Mouse (Mus musculus): ENCODE data around the gene Cd28. TPM values are rescaled to one million over a fixed set of nuclear protein-coding genes. Genes with fewer than 3 reads are reported as not detected.

Cd28 gene
- total and polyA plus RNA-seq, 3 experiments, result not detected

DNA sequence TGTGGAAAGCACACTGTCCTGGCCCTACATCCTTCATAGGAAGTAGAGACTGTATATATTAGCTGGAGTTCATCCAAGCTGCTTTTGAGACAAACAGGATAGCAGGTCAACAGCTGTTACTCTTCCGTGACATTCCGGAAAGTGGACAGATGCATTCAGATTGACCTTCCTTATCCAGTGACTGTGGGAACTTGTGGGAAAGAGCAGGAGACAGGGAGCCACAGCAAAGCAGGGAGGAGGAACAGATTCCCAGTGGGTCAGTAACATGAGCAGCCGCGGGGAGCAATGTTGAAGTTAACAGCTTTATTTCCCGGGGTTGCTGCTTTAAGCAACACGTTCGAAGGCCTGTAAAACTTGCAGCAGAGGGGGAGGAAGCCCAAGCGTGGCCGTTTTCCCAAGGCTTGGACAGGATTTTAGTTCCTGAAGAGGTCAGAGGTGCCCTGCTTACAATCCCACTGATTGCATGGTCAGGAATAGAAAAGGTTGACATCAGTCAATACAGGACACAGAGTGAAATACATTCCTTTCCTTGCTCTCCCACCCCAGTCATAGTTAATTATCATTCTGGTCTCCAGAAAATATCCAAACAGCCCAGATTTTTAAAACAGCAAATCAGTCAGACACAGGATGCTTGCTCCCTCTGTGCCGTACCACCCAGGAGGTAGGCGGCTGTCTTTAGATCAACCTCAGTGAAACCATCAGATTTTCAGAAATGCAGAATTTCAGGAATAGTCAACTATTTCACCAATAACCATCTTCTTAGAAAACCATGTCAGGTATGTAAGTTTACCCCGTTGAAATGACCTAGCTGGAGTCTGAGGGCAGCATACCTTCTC lies 18.7 kb downstream of the Cd28 start:
- TF ChIP-seq CHD2 (IDR thresholded peaks at IDR 0.05; ENCODE audit: low read length) (no peak), MXI1 (IDR thresholded peaks at IDR 0.05; ENCODE audit: low read depth, low read length) (no peak), RCOR1 (IDR thresholded peaks at IDR 0.05; ENCODE audit: low read depth, low read length) (no peak), BHLHE40 (IDR thresholded peaks at IDR 0.05; ENCODE audit: borderline replicate concordance, low read depth, low read length) (no peak), MAX (IDR thresholded peaks at IDR 0.05; ENCODE audit: low read length) (no peak), MYC (IDR thresholded peaks at IDR 0.05; ENCODE audit: low read depth, low read length) (no peak), MEF2A (IDR thresholded peaks at IDR 0.05; ENCODE audit: extremely low read depth, insufficient replicate concordance, low read depth, low read length, poor library complexity, severe bottlenecking) (no peak), MYB (IDR thresholded peaks at IDR 0.05; ENCODE audit: low read depth, low read length) (no peak), SIN3A (IDR thresholded peaks at IDR 0.05; ENCODE audit: low read length) (no peak), ZMIZ1 (IDR thresholded peaks at IDR 0.05; ENCODE audit: low read depth, low read length) (no peak)
- Histone ChIP-seq H3K79me2 (ENCODE audit: control insufficient read depth, insufficient read depth, low read length, poor library complexity) (no peaks in the 10 kb centered on the region), H3K4me3 (ENCODE audit: control insufficient read depth in 1 of 2, insufficient read depth in 1 of 2, low read depth in 2 of 2, low read length in 2 of 2) (no peak overlapping the region), H3K36me3 (ENCODE audit: control insufficient read depth in 1 of 2, insufficient read depth in 2 of 2, low read length in 2 of 2) (no peaks in the 10 kb centered on the region), H3K9me3 (replicated peaks; ENCODE audit: insufficient read depth, low read length) (no peaks in the 10 kb centered on the region), H3K27me3 (ENCODE audit: control insufficient read depth in 1 of 2, insufficient read depth in 2 of 2, low read length in 2 of 2) (no peaks in the 10 kb centered on the region), H3K4me1 (ENCODE audit: control insufficient read depth in 1 of 2, insufficient read depth in 2 of 2, low read length in 2 of 2) (no peaks in the 10 kb centered on the region), H3K27ac (ENCODE audit: control insufficient read depth, low read depth, low read length) (no peak overlapping the region), H3K9ac (ENCODE audit: control insufficient read depth, low read depth, low read length, poor library complexity, severe bottlenecking) (no peak overlapping the region)
- DNase-seq (ENCODE audit: low read depth, low spot score), result no peak

DNA sequence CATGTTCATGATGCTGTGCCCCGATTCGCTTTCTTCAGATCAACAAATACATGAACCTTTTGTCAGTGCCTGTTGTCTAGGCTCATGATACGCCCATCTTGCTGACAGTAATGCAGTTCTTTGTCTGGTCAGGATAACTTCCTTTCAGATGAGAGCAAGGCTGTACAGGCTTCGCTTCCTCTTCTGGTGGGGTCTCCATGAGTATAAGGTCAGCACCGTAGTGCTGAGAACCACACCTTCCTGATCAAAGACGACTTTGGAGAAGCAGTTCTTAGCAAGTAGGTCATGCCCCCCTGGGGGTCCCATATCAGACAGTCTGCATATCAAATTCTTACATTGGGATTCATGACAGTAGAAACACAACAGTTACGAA lies 19.3 kb downstream of the Cd28 start:
- H3K27me3 ChIP-seq (ENCODE audit: control insufficient read depth in 1 of 2, insufficient read depth in 2 of 2, low read length in 2 of 2), result no peaks in the 10 kb centered on the region
- H3K4me1 ChIP-seq (ENCODE audit: control insufficient read depth in 1 of 2, insufficient read depth in 2 of 2, low read length in 2 of 2), result no peaks in the 10 kb centered on the region
- TF ChIP-seq MYB (IDR thresholded peaks at IDR 0.05; ENCODE audit: low read depth, low read length) (no peak), MAX (IDR thresholded peaks at IDR 0.05; ENCODE audit: low read length) (no peak), KAT2A (conservative IDR thresholded peaks at IDR 0.05; ENCODE audit: low read depth, low read length) (no peak), SMC3 (IDR thresholded peaks at IDR 0.05; ENCODE audit: low read depth, low read length) (no peak), ZNF384 (IDR thresholded peaks at IDR 0.05; ENCODE audit: low read depth, low read length) (no peak), BHLHE40 (IDR thresholded peaks at IDR 0.05; ENCODE audit: borderline replicate concordance, low read depth, low read length) (no peak), CHD2 (IDR thresholded peaks at IDR 0.05; ENCODE audit: low read length) (no peak), POLR2AphosphoS5 (IDR thresholded peaks at IDR 0.05; ENCODE audit: borderline replicate concordance, low read depth, low read length) (no peak), TAL1 (IDR thresholded peaks at IDR 0.05; ENCODE audit: low read length) (no peak), SIN3A (IDR thresholded peaks at IDR 0.05; ENCODE audit: low read length) (no peak), POLR2A (IDR thresholded peaks at IDR 0.05; ENCODE audit: control insufficient read depth in 1 of 2, insufficient read depth in 1 of 2, low read depth in 1 of 2, low read length in 2 of 2, poor library complexity in 1 of 2) (no peak)
- H3K27ac ChIP-seq (ENCODE audit: control insufficient read depth, low read depth, low read length), result no peak overlapping the region
- no peaks in the 10 kb centered on the region for H3K36me3 ChIP-seq (ENCODE audit: control insufficient read depth in 1 of 2, insufficient read depth in 2 of 2, low read length in 2 of 2)
- no peaks in the 10 kb centered on the region for H3K9me3 ChIP-seq (replicated peaks; ENCODE audit: insufficient read depth, low read length)
- H3K4me3 ChIP-seq (ENCODE audit: control insufficient read depth in 1 of 2, insufficient read depth in 1 of 2, low read depth in 2 of 2, low read length in 2 of 2), result no peak overlapping the region
- no peaks in the 10 kb centered on the region for H3K79me2 ChIP-seq (ENCODE audit: control insufficient read depth, insufficient read depth, low read length, poor library complexity)
- no peak for DNase-seq (ENCODE audit: low read depth, low spot score)
- H3K9ac ChIP-seq (ENCODE audit: control insufficient read depth, low read depth, low read length, poor library complexity, severe bottlenecking), result no peak overlapping the region
